Mouse (Mus musculus) kidney, postnatal 0 days (tissue): ENCODE results near the gene Erp27. TPM values are rescaled to one million over a fixed set of nuclear protein-coding genes. Genes with fewer than 3 reads are reported as not detected.

ENCODE experiments used
- ATAC-seq: fragments of 200-750 bp; cut with Nextera tagmentation; replicated peaks from 2 replicates; pipeline ENCODE4 v1.8.0; 2017; ENCODE audit warnings: low read depth, moderate number of reproducible peaks, moderate TSS enrichment, moderate library complexity; ENCODE audit not compliant: low FRiP score
- DNase-seq: peaks from one replicate; pipeline ENCODE4 v3.0.0-alpha.2; 2016; ENCODE audit warnings: low spot score
- H3K27ac ChIP-seq: fragments of 300-500 bp; sonication (generic); 2 replicates; pipeline ENCODE4 v1.5.1; 2014; ENCODE audit warnings: mild to moderate bottlenecking
- H3K27me3 ChIP-seq: fragments of 300-500 bp; sonication (generic); 2 replicates; pipeline ENCODE4 v1.6.1; 2014; ENCODE audit warnings: low read length, mixed read lengths; ENCODE audit not compliant: insufficient read depth
- H3K36me3 ChIP-seq: fragments of 300-500 bp; sonication (generic); 2 replicates; pipeline ENCODE4 v1.6.1; 2014; ENCODE audit warnings: low read length, mixed read lengths; ENCODE audit not compliant: insufficient read depth
- H3K4me1 ChIP-seq: fragments of 300-500 bp; sonication (generic); replicated peaks from 2 replicates; pipeline ENCODE4 v1.6.1; 2014; ENCODE audit warnings: antibody characterized with exemption, low read length, mixed read lengths; ENCODE audit not compliant: insufficient read depth
- H3K4me2 ChIP-seq: fragments of 300-500 bp; sonication (generic); 2 replicates; pipeline ENCODE4 v1.6.1; 2014; ENCODE audit warnings: mild to moderate bottlenecking, low read length, moderate library complexity, mixed read lengths
- H3K4me3 ChIP-seq: fragments of 300-500 bp; sonication (generic); replicated peaks from 2 replicates; pipeline ENCODE4 v1.5.1; 2014; ENCODE audit warnings: low read depth, low read length
- H3K9ac ChIP-seq: fragments of 300-500 bp; sonication (generic); 2 replicates; pipeline ENCODE4 v1.6.1; 2014; ENCODE audit warnings: low read depth, low read length
- H3K9me3 ChIP-seq: fragments of 300-500 bp; sonication (generic); replicated peaks from 2 replicates; pipeline ENCODE4 v1.6.1; 2016; ENCODE audit warnings: low read length, inconsistent platforms, mixed read lengths
- CTCF ChIP-seq: IDR thresholded peaks from 2 replicates; pipeline ENCODE4 v1.5.1; 2016; ENCODE audit warnings: antibody characterized with exemption, low read depth, mild to moderate bottlenecking, moderate library complexity
- WGBS: fragments of 180-500 bp; shearing (Covaris S2); extraction: QIAGEN DNeasy Blood & Tissue Kit; methylation state at CpG from one replicate; pipeline ENCODE4 v1.1.7; 2014; 5-methylcytosine and 5-hydroxymethylcytosine counted together
- polyA plus RNA-seq: library from polyadenylated mRNA; unstranded; fragments of >200 nt; fragmentation: Nextera tagmentation; extraction: Ambion mirVana; gene quantifications from 2 replicates; pipeline ENCODE4 v1.2.1, GENCODE M21; 2015

Erp27 gene
- polyA plus RNA-seq, 1 experiment from 2014 or later: 0.34 TPM

GRCm38 (mm10) chr6:136914234-136914633 is 7.7 kb downstream of the Erp27 start:
- Histone ChIP-seq H3K4me3 (no peak overlapping the region), H3K27me3 (no peaks in the 10 kb centered on the region), H3K4me2 (no peak overlapping the region), H3K9me3 (no peaks in the 10 kb centered on the region), H3K4me1 (0 out of 2 replicates have a peak, but pooled peaks cover 4% of the 10 kb centered on the region), H3K9ac (no peak overlapping the region), H3K27ac (no peak overlapping the region), H3K36me3 (no peaks in the 10 kb centered on the region)
- ATAC-seq: no peak
- no peak for TF ChIP-seq CTCF
- 90% methylated on average over 6 of the region's 6 CpGs for WGBS
- no peak for DNase-seq

GRCm38 (mm10) chr6:136913384-136914126 is 8.4 kb downstream of the Erp27 start:
- Histone ChIP-seq H3K9ac (0 out of 2 replicates have a peak overlapping the region, but pooled peaks have one; percentile 35), H3K9me3 (no peaks in the 10 kb centered on the region), H3K27me3 (no peaks in the 10 kb centered on the region), H3K4me2 (peak overlapping the region; percentile 44), H3K4me1 (0 out of 2 replicates have a peak, but pooled peaks cover 4% of the 10 kb centered on the region), H3K36me3 (no peaks in the 10 kb centered on the region), H3K27ac (peak overlapping the region; percentile 65), H3K4me3 (no peak overlapping the region)
- TF ChIP-seq CTCF: no peak
- ATAC-seq (0 out of 2 replicates have a peak, but pooled peaks have one; percentile 61), DNase-seq (peak; percentile 53)
- WGBS: 11% methylated on average over 18 of the region's 18 CpGs

DNA sequence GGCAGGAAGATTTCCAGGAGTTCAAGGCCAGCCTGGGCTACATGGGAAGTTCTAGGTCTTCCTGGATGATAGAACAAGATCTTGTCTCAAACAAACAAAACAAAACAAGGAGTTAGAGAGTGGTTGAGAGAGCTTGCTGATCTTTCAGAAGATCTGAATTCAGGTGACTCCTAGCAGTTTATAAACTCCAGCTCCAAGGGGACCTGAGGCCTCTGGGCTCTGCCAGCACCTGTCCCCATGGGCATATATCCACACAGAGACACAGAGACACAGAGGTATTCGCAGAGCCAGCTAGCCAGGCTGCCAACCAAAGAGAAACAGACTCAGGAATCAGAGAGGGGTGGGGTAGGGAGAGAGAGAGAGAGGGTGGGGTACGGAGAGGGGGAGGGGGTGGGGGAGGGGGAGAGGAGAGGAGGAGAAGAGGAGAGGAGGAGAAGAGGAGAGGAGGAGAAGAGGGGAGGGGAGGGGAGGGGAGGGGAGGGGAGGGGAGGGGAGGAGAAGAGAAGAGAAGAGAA is 9.2 kb downstream of the Erp27 start:
- Histone ChIP-seq H3K9ac (no peak overlapping the region), H3K27me3 (no peaks in the 10 kb centered on the region), H3K36me3 (no peaks in the 10 kb centered on the region), H3K9me3 (no peaks in the 10 kb centered on the region), H3K4me2 (no peak overlapping the region), H3K4me3 (no peak overlapping the region), H3K27ac (no peak overlapping the region), H3K4me1 (0 out of 2 replicates have a peak, but pooled peaks cover 4% of the 10 kb centered on the region)
- DNase-seq (no peak), ATAC-seq (no peak)
- 100% methylated on average over 1 of the region's 2 CpGs for WGBS
- no peak for TF ChIP-seq CTCF

- Histone ChIP-seq H3K9me3 (no peaks in the 10 kb centered on the region), H3K27me3 (no peaks in the 10 kb centered on the region), H3K9ac (no peak overlapping the region), H3K27ac (no peak overlapping the region), H3K4me3 (no peak overlapping the region), H3K4me1 (0 out of 2 replicates have a peak, but pooled peaks cover 4% of the 10 kb centered on the region), H3K36me3 (no peaks in the 10 kb centered on the region), H3K4me2 (no peak overlapping the region)
- 64% methylated on average over 9 of the region's 9 CpGs for WGBS
- no peak for ATAC-seq
- no peak for TF ChIP-seq CTCF
- no peak for DNase-seq
Observed at GRCm38 (mm10) chr6:136910247-136910890, 11.6 kb downstream of the Erp27 start.

GRCm38 (mm10) chr6:136906937-136907293 is 15.1 kb downstream of the Erp27 start:
- Histone ChIP-seq H3K4me1 (no peaks in the 10 kb centered on the region), H3K9me3 (no peaks in the 10 kb centered on the region), H3K27me3 (no peaks in the 10 kb centered on the region), H3K9ac (no peak overlapping the region), H3K27ac (no peak overlapping the region), H3K36me3 (no peaks in the 10 kb centered on the region), H3K4me2 (no peak overlapping the region), H3K4me3 (no peak overlapping the region)
- ATAC-seq (no peak), DNase-seq (no peak)
- no peak for TF ChIP-seq CTCF
- WGBS: 77% methylated on average over 10 of the region's 10 CpGs

DNA sequence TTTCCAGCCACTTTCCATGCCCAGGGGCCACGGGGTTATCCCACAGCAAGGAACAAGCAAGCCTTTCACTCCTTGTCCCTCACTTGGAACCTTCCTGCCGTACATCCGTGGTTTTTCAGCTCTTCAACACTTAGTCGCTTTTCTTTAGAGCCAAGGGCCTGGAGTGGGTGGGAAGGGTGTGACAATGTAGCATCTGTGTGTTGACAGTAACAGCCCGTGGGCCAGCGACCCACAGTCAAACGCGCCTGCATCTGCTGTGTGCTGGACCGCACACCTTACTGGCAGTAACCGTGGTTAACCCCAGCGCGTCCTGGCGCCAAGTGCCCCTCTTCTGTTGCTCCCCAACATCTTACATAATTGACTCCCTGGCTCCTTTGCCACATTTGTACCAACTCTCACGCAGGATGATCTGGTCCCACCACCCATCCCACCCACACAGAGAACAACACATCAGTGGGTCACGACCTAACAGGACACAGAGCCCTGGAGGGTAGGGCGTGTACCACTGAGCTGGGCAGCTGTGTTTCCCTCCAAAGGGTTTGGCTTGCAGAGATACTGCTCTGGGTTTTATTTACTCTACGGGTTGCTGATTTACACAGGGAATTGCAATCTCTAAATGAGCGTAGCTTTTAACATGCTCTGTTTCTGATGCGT is 15.6 kb downstream of the Erp27 start:
- TF ChIP-seq CTCF: no peak
- H3K9ac ChIP-seq: no peak overlapping the region
- no peaks in the 10 kb centered on the region for H3K36me3 ChIP-seq
- no peak overlapping the region for H3K27ac ChIP-seq
- H3K4me1 ChIP-seq: no peaks in the 10 kb centered on the region
- H3K4me3 ChIP-seq: no peak overlapping the region
- no peak for DNase-seq
- H3K27me3 ChIP-seq: no peaks in the 10 kb centered on the region
- 81% methylated on average over 19 of the region's 19 CpGs for WGBS
- no peaks in the 10 kb centered on the region for H3K9me3 ChIP-seq
- ATAC-seq: no peak
- no peak overlapping the region for H3K4me2 ChIP-seq
